ENCODE assay signal across 19 mouse cellular contexts in genomic region chr5:32706226-32706780, GRCm38 (mm10).
DNase-seq lines count a peak whose midpoint lies in the region; ATAC-seq and TF ChIP-seq lines count a peak whose summit lies in the region.
"Had no signal": no experiment of that assay in that cellular context is flagged by ENCODE, and none has a peak within 500 bp of the region (broad histone marks: within the 10 kb centered on the region; RNA-seq: fewer than 3 reads in every experiment).

No protein-coding gene starts in this region.

- no peak overlapping the region for H3K9ac ChIP-seq in intestine, embryonic 15.5 days
- no peak overlapping the region for H3K9ac ChIP-seq in hindbrain, postnatal 0 days (replicated peaks; ENCODE audit: low read length)
- H3K9ac ChIP-seq: forebrain, embryonic 13.5 days; hindbrain, embryonic 12.5 days; hindbrain, embryonic 15.5 days had no signal

- POLR2A ChIA-PET in Patski (lab: Charles Lee), result no interaction called here

- H3K4me3 ChIP-seq in intestine, embryonic 15.5 days (replicated peaks), result no peak overlapping the region
- no peak overlapping the region for H3K4me3 ChIP-seq in hindbrain, postnatal 0 days (ENCODE audit: low read length)
- H3K4me3 ChIP-seq: forebrain, embryonic 10.5 days; forebrain, embryonic 13.5 days; hindbrain, embryonic 12.5 days; hindbrain, embryonic 15.5 days had no signal

- no peaks in the 10 kb centered on the region for H3K27me3 ChIP-seq in Patski
- no peaks in the 10 kb centered on the region for H3K27me3 ChIP-seq in intestine, embryonic 15.5 days (replicated peaks)
- H3K27me3 ChIP-seq in hindbrain, postnatal 0 days (ENCODE audit: insufficient read depth, low read length), result no peaks in the 10 kb centered on the region
- H3K27me3 ChIP-seq: forebrain, embryonic 13.5 days; hindbrain, embryonic 12.5 days; hindbrain, embryonic 15.5 days had no signal

- H3K36me3 ChIP-seq in intestine, embryonic 15.5 days, result no peaks in the 10 kb centered on the region
- no peaks in the 10 kb centered on the region for H3K36me3 ChIP-seq in hindbrain, postnatal 0 days (ENCODE audit: insufficient read depth, low read length)
- H3K36me3 ChIP-seq: forebrain, embryonic 10.5 days; hindbrain, embryonic 12.5 days; hindbrain, embryonic 15.5 days had no signal

- CTCF ChIA-PET in Patski (lab: Charles Lee), result interaction anchor here (1.3 to 1.9 kb wide), 3 partner anchors 8 to 43 kb away, joined by 3 to 8 read pairs (median 4); no protein-coding TSS in a partner anchor

- in situ Hi-C loops in Patski (cut with MboI; ENCODE audit: low pct_unique_long_range_greater_than_20kb), result loop anchor here (25.0 kb wide), 2 partner anchors 331 to 431 kb away; no protein-coding TSS in a partner anchor

- no peak overlapping the region for H3K4me2 ChIP-seq in intestine, embryonic 15.5 days (replicated peaks)
- no peak overlapping the region for H3K4me2 ChIP-seq in hindbrain, postnatal 0 days (ENCODE audit: low read depth, low read length)
- H3K4me2 ChIP-seq: forebrain, embryonic 13.5 days; heart, embryonic 11.5 days; hindbrain, embryonic 12.5 days; hindbrain, embryonic 15.5 days had no signal

- H3K9me3 ChIP-seq in intestine, embryonic 15.5 days, result no peaks in the 10 kb centered on the region
- no peaks in the 10 kb centered on the region for H3K9me3 ChIP-seq in hindbrain, postnatal 0 days (ENCODE audit: low read length)
- H3K9me3 ChIP-seq: forebrain, embryonic 10.5 days; forebrain, embryonic 13.5 days; hindbrain, embryonic 12.5 days; hindbrain, embryonic 15.5 days had no signal

- no peaks in the 10 kb centered on the region for H3K4me1 ChIP-seq in intestine, embryonic 15.5 days (replicated peaks)
- H3K4me1 ChIP-seq in hindbrain, postnatal 0 days (ENCODE audit: insufficient read depth, low read length), result no peaks in the 10 kb centered on the region
- H3K4me1 ChIP-seq: forebrain, embryonic 10.5 days; forebrain, embryonic 13.5 days; hindbrain, embryonic 12.5 days; hindbrain, embryonic 15.5 days had no signal

- 57% methylated on average over 2 of the region's 2 CpGs for WGBS in intestine, embryonic 15.5 days
- 82% methylated on average over 2 of the region's 2 CpGs for WGBS in hindbrain, postnatal 0 days

- ATAC-seq in Patski, result peak; percentile 71
- ATAC-seq in intestine, embryonic 15.5 days, result peak; percentile 85
- no peak for ATAC-seq in hindbrain, postnatal 0 days
- ATAC-seq: forebrain, embryonic 13.5 days; forebrain, embryonic 16.5 days had no signal

- peak overlapping the region; percentile 48; the same call in 1 of the 2 replicates for H3K27ac ChIP-seq in intestine, embryonic 15.5 days
- no peak overlapping the region for H3K27ac ChIP-seq in hindbrain, postnatal 0 days
- H3K27ac ChIP-seq: forebrain, embryonic 10.5 days; forebrain, embryonic 13.5 days; hindbrain, embryonic 12.5 days; hindbrain, embryonic 15.5 days had no signal

- no peak for TF ChIP-seq CTCF in Patski (IDR thresholded peaks at IDR 0.05)
- TF ChIP-seq CTCF in hindbrain, postnatal 0 days (IDR thresholded peaks at IDR 0.05; ENCODE audit: low read depth), result no peak

- DNase-seq in Patski (ENCODE audit: low read depth, low spot score), result peak; percentile 22
- peak; percentile 1 for DNase-seq in yolk sac, embryonic 10.5 days (ENCODE audit: low spot score)
- no peak for DNase-seq in layer of hippocampus, postnatal 36 days
- no peak for DNase-seq in hindbrain, postnatal 0 days (ENCODE audit: low spot score)
- no peak for DNase-seq in kidney, adult 18-20 months
- DNase-seq: adrenal gland, postnatal 10 days; adrenal gland, postnatal 36 days; cerebellum, adult 18-20 months; cerebellum, adult 9-10 months; cerebellum, postnatal 14 days; gastrocnemius, postnatal 10 days; gastrocnemius, postnatal 36 days had no signal

Comparison
In these comparisons a context has a peak if more than half of its experiments do, and no peak if none do; other contexts are left out.
1. DNase-seq: peak in Patski (single experiment) and yolk sac, embryonic 10.5 days (single experiment); none in layer of hippocampus, postnatal 36 days (0 of 2), hindbrain, postnatal 0 days (single experiment) and kidney, adult 18-20 months (single experiment).